Mouse (Mus musculus): Measurements from ENCODE around the gene AB124611. TPM values are rescaled to one million over a fixed set of nuclear protein-coding genes. Genes with fewer than 3 reads are reported as not detected.

AB124611 gene
- 52.1 TPM for polyA plus RNA-seq (2017; shearing (Covaris generic))

GRCm38 (mm10) chr9:21525937-21526633 is at the start of gene AB124611:
Gene AB124611, plus strand, starts transcription at chr9:21526176.

GRCm38 (mm10) chr9:21509772-21510688 is 15.9 kb upstream of the AB124611 start, which contains the start of gene Tmed1:
Gene Tmed1, minus strand, starts transcription at chr9:21510252.

GRCm38 (mm10) chr9:21546789-21547074 is 20.8 kb downstream of the AB124611 start, which contains the start of gene Carm1:
Gene Carm1, plus strand, starts transcription at chr9:21546894.

GRCm38 (mm10) chr9:21592703-21593121 is 66.7 kb downstream of the AB124611 start, which contains the start of the genes Timm29 and Yipf2:
Gene Timm29, plus strand, starts transcription at chr9:21592722.
Gene Yipf2, minus strand, starts transcription at chr9:21592828.

Other genes with a start within 250 kb of the AB124611 start
- gene Kri1, start 238.2 kb upstream of the AB124611 start, polyA plus RNA-seq (2017; shearing (Covaris generic)), result 25.7 TPM
- 50.4 TPM for gene Cdkn2d, start 234.8 kb upstream of the AB124611 start, polyA plus RNA-seq (2017; shearing (Covaris generic))
- gene Ap1m2, start 213.8 kb upstream of the AB124611 start, polyA plus RNA-seq (2017; shearing (Covaris generic)), result 1.1 TPM
- gene Slc44a2, start 205.5 kb upstream of the AB124611 start, polyA plus RNA-seq (2017; shearing (Covaris generic)), result 292 TPM
- gene Ilf3, start 158.3 kb upstream of the AB124611 start, polyA plus RNA-seq (2017; shearing (Covaris generic)), result 58.8 TPM
- 49.9 TPM for gene Qtrt1, start 114.3 kb upstream of the AB124611 start, polyA plus RNA-seq (2017; shearing (Covaris generic))
- 262 TPM for gene Dnm2, start 101.3 kb upstream of the AB124611 start, polyA plus RNA-seq (2017; shearing (Covaris generic))
- 5.4 TPM for gene Tmed1, start 15.9 kb upstream of the AB124611 start, polyA plus RNA-seq (2017; shearing (Covaris generic))
- gene Carm1, start 20.7 kb downstream of the AB124611 start, polyA plus RNA-seq (2017; shearing (Covaris generic)), result 44.2 TPM
- gene Timm29, start 66.5 kb downstream of the AB124611 start, polyA plus RNA-seq (2017; shearing (Covaris generic)), result 16.6 TPM
- gene Yipf2, start 66.7 kb downstream of the AB124611 start, polyA plus RNA-seq (2017; shearing (Covaris generic)), result 11.6 TPM
- gene Smarca4, start 90.0 kb downstream of the AB124611 start, polyA plus RNA-seq (2017; shearing (Covaris generic)), result 55.9 TPM
- 47.5 TPM for gene Ldlr, start 197.3 kb downstream of the AB124611 start, polyA plus RNA-seq (2017; shearing (Covaris generic))
- gene Spc24, start 234.1 kb downstream of the AB124611 start, polyA plus RNA-seq (2017; shearing (Covaris generic)), result 1.4 TPM

All from effector memory CD4-positive, alpha-beta T cell, adult 5 months (primary cell).